Mouse (Mus musculus): Measurements from ENCODE around the gene Gm11077. TPM values are rescaled to one million over a fixed set of nuclear protein-coding genes. Genes with fewer than 3 reads are reported as not detected.
A peak's percentile ranks its signal among the peaks of the same experiment; 100 is the strongest.

Gm11077 gene
- polyA plus RNA-seq, 1 experiment from 2014 or later: not detected

GRCm38 (mm10) chr6:140709415-140710107 lies 19.5 kb upstream of the Gm11077 start:
- H3K27me3 ChIP-seq (ENCODE audit: low read depth, poor library complexity, severe bottlenecking): peaks cover 10% of the 10 kb centered on the region
- no peak for DNase-seq (ENCODE audit: low spot score)
- H3K4me3 ChIP-seq: no peak overlapping the region
- H3K27ac ChIP-seq (replicated peaks): no peak overlapping the region
- no peaks in the 10 kb centered on the region for H3K36me3 ChIP-seq
- 54% methylated on average over 6 of the region's 6 CpGs for WGBS
- H3K4me1 ChIP-seq: peaks cover 7% of the 10 kb centered on the region
- no peaks in the 10 kb centered on the region for H3K9me3 ChIP-seq (replicated peaks)

DNA sequence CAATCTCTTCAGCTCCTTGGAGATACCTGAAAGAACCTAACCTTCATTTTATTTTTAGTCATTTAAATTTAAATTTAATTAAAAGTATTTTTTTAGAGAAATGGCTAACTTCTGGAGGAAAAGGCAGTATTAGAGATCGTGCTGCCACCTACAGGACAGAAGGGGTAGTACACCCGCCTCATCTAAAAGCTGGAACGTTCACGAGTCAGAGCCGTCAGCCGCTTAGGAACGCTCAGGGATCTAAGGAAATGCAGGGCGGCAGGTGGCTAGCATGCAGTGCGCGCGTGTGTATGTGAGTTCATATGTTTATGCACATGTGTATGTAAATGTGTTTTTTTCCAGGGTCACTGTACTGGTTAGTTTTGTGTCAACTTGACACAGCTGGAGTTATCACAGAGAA lies 16.3 kb upstream of the Gm11077 start:
- peak; percentile 62 for DNase-seq (ENCODE audit: low spot score)
- WGBS: 14% methylated on average over 11 of the region's 11 CpGs
- Histone ChIP-seq H3K4me1 (peaks cover 7% of the 10 kb centered on the region), H3K27me3 (ENCODE audit: low read depth, poor library complexity, severe bottlenecking) (peaks cover 10% of the 10 kb centered on the region), H3K27ac (replicated peaks) (no peak overlapping the region), H3K9me3 (replicated peaks) (no peaks in the 10 kb centered on the region), H3K36me3 (no peaks in the 10 kb centered on the region), H3K4me3 (no peak overlapping the region)

DNA sequence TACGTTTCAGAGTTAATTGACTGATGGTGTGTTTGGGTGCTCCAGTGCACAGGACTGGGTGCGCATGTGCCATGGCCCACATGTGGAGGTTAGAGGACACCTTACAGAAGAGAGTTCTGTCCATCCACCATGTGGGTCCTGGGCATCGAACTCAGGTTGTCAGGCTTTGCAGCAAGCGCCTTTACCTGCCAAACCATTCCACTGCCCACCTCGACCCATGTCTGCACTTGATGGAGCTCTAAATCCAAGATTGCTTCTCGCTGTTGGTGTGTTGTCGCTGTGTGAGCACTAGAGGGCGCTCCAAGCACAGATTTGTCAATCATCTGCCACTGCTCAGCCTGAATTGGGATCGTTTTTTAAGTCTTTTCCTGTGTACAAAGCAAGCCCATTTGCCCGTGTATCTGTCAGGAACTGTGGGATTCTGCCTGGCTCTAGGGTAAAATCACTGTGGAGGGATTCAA lies 14.1 kb upstream of the Gm11077 start:
- Histone ChIP-seq H3K4me3 (no peak overlapping the region), H3K27ac (replicated peaks) (no peak overlapping the region), H3K27me3 (ENCODE audit: low read depth, poor library complexity, severe bottlenecking) (peaks cover 10% of the 10 kb centered on the region), H3K36me3 (no peaks in the 10 kb centered on the region), H3K9me3 (replicated peaks) (no peaks in the 10 kb centered on the region), H3K4me1 (no peaks in the 10 kb centered on the region)
- WGBS: 29% methylated on average over 10 of the region's 10 CpGs
- peak; percentile 74 for DNase-seq (ENCODE audit: low spot score)

GRCm38 (mm10) chr6:140722058-140722457 lies 7.0 kb upstream of the Gm11077 start:
- no peak overlapping the region for H3K4me3 ChIP-seq
- H3K27ac ChIP-seq (replicated peaks): no peak overlapping the region
- no peaks in the 10 kb centered on the region for H3K27me3 ChIP-seq (ENCODE audit: low read depth, poor library complexity, severe bottlenecking)
- 85% methylated on average over 10 of the region's 10 CpGs for WGBS
- DNase-seq (ENCODE audit: low spot score): no peak
- no peaks in the 10 kb centered on the region for H3K36me3 ChIP-seq
- no peaks in the 10 kb centered on the region for H3K4me1 ChIP-seq
- no peaks in the 10 kb centered on the region for H3K9me3 ChIP-seq (replicated peaks)

- 84% methylated on average over 6 of the region's 6 CpGs for WGBS
- Histone ChIP-seq H3K27ac (replicated peaks) (no peak overlapping the region), H3K4me3 (no peak overlapping the region), H3K9me3 (replicated peaks) (0 out of 2 replicates have a peak, but pooled peaks cover 5% of the 10 kb centered on the region), H3K36me3 (no peaks in the 10 kb centered on the region), H3K4me1 (peaks cover 15% of the 10 kb centered on the region), H3K27me3 (ENCODE audit: low read depth, poor library complexity, severe bottlenecking) (peaks cover 4% of the 10 kb centered on the region; the same call in 1 of the 2 replicates)
- no peak for DNase-seq (ENCODE audit: low spot score)
Observed at GRCm38 (mm10) chr6:140730669-140731401, 1.8 kb downstream of the Gm11077 start.

GRCm38 (mm10) chr6:140731402-140731730 lies 2.3 kb downstream of the Gm11077 start:
- DNase-seq (ENCODE audit: low spot score): no peak
- 80% methylated on average over 1 of the region's 1 CpGs for WGBS

DNA sequence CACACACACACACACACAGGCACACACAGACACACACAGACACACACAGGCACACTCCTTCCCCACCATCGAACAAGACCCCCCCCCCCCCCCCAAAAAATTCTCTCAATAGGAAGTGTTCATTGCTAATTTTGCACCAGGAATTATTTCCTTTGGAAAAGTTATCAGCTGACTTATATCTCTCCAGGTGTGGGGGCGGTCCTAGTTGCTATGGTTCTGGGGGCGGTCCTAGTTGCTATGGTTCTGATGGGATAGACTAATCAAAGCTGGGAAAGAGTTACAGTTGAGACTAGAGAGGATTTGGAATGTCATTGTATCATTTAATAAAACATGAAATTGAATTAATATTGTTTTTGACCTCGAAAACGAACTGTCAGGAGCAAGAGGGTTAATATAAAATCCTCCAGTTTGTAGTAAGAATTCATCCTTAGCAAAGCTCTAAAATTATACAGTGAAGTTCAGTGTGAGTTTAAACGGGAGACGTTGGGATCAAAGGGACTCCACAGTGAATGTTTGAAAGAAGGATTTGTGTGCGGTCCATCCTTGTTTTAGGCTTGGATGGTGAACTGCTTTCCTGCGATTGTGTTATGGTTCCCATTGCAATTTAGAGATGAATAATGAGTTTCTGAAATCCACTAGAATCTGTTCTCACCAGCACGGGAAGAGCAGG lies 4.0 kb downstream of the Gm11077 start:
- peak; percentile 33 for DNase-seq (ENCODE audit: low spot score)
- H3K9me3 ChIP-seq (replicated peaks): 0 out of 2 replicates have a peak, but pooled peaks cover 5% of the 10 kb centered on the region
- peaks cover 4% of the 10 kb centered on the region; the same call in 1 of the 2 replicates for H3K27me3 ChIP-seq (ENCODE audit: low read depth, poor library complexity, severe bottlenecking)
- 38% methylated on average over 10 of the region's 10 CpGs for WGBS
- H3K27ac ChIP-seq (replicated peaks): peak overlapping the region; percentile 80
- H3K36me3 ChIP-seq: no peaks in the 10 kb centered on the region
- H3K4me3 ChIP-seq: peak overlapping the region; percentile 51
- H3K4me1 ChIP-seq: peaks cover 15% of the 10 kb centered on the region

More at GRCm38 (mm10) chr6:140731402-140731730, 2.3 kb downstream of the Gm11077 start:
- H3K27ac ChIP-seq (replicated peaks): no peak overlapping the region
- H3K27me3 ChIP-seq (ENCODE audit: low read depth, poor library complexity, severe bottlenecking): peaks cover 4% of the 10 kb centered on the region; the same call in 1 of the 2 replicates
- peaks cover 15% of the 10 kb centered on the region for H3K4me1 ChIP-seq
- no peaks in the 10 kb centered on the region for H3K36me3 ChIP-seq
- no peak overlapping the region for H3K4me3 ChIP-seq
- 0 out of 2 replicates have a peak, but pooled peaks cover 5% of the 10 kb centered on the region for H3K9me3 ChIP-seq (replicated peaks)

DNA sequence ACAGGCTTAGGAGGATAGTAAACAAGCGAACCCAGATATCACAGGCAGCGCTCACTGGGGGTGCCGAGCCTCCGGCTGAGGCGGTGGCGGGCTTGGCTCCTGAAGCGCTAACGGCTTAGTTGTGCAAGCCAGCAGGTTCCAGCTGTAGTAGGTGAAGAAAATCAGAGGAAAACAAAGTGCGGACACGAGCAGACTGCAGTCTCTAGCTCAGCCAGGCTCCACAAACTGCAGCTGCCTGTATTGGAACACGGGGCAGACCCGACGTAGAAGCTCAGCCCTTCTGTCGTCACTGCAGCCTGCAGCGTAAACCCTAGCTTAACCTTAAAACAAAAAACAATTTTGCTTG lies 4.5 kb downstream of the Gm11077 start:
- H3K27ac ChIP-seq (replicated peaks): peak overlapping the region; percentile 80
- DNase-seq (ENCODE audit: low spot score): peak; percentile 33
- 0 out of 2 replicates have a peak, but pooled peaks cover 5% of the 10 kb centered on the region for H3K9me3 ChIP-seq (replicated peaks)
- H3K4me1 ChIP-seq: peaks cover 15% of the 10 kb centered on the region
- WGBS: 5% methylated on average over 15 of the region's 15 CpGs
- no peaks in the 10 kb centered on the region for H3K36me3 ChIP-seq
- H3K27me3 ChIP-seq (ENCODE audit: low read depth, poor library complexity, severe bottlenecking): peaks cover 4% of the 10 kb centered on the region; the same call in 1 of the 2 replicates
- peak overlapping the region; percentile 51 for H3K4me3 ChIP-seq

DNA sequence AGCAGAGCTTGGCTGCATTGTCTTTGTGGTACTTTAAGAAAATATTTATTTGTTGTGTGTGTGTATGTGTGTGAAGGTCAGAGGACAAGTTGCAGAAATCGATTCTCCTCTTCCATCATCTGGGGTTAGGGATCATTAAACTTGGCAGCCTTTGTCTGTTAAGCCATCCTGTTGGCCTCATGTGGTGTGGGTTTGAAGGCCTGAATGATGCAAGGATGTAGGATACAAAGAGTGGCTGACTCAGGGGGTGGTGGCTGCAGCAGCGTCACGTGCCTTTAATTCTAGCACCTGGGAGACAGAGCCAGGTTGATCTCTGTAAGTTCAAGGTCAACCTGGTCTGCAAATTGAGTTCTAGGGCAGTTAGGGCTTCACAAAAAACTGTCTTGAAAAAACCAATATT lies 16.5 kb downstream of the Gm11077 start:
- Histone ChIP-seq H3K9me3 (replicated peaks) (no peaks in the 10 kb centered on the region), H3K4me3 (no peak overlapping the region), H3K27ac (replicated peaks) (no peak overlapping the region), H3K27me3 (ENCODE audit: low read depth, poor library complexity, severe bottlenecking) (no peaks in the 10 kb centered on the region), H3K4me1 (no peaks in the 10 kb centered on the region), H3K36me3 (no peaks in the 10 kb centered on the region)
- 71% methylated on average over 3 of the region's 3 CpGs for WGBS
- DNase-seq (ENCODE audit: low spot score): no peak

GRCm38 (mm10) chr6:140747591-140747990 lies 18.5 kb downstream of the Gm11077 start:
- no peaks in the 10 kb centered on the region for H3K27me3 ChIP-seq (ENCODE audit: low read depth, poor library complexity, severe bottlenecking)
- DNase-seq (ENCODE audit: low spot score): no peak
- no peak overlapping the region for H3K4me3 ChIP-seq
- no peaks in the 10 kb centered on the region for H3K9me3 ChIP-seq (replicated peaks)
- no peaks in the 10 kb centered on the region for H3K36me3 ChIP-seq
- 74% methylated on average over 2 of the region's 2 CpGs for WGBS
- no peak overlapping the region for H3K27ac ChIP-seq (replicated peaks)
- no peaks in the 10 kb centered on the region for H3K4me1 ChIP-seq

GRCm38 (mm10) chr6:140750371-140751080 lies 21.4 kb downstream of the Gm11077 start:
- Histone ChIP-seq H3K4me1 (no peaks in the 10 kb centered on the region), H3K9me3 (replicated peaks) (no peaks in the 10 kb centered on the region), H3K27me3 (ENCODE audit: low read depth, poor library complexity, severe bottlenecking) (no peaks in the 10 kb centered on the region), H3K36me3 (no peaks in the 10 kb centered on the region), H3K27ac (replicated peaks) (no peak overlapping the region), H3K4me3 (no peak overlapping the region)
- no peak for DNase-seq (ENCODE audit: low spot score)
- 88% methylated on average over 8 of the region's 8 CpGs for WGBS

DNA sequence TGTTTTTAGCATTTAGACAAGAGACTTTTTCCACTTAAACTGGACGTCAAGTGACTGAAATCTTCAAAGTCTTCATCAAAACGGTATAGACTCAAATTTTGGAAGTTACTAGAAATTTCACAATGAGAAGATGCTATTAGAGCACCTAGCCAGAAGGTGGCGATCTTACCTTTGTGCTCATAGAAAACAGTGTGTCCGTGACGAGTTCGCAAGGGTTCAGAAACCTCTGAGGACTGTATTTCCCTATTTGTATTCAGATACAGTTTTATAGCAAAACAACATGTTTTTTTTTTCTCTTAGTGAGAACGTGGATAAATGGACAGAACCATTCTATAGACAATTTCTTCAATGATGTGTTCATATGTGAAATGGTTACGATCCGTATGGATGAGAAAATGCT lies 37.3 kb downstream of the Gm11077 start:
- DNase-seq (ENCODE audit: low spot score): no peak
- H3K27me3 ChIP-seq (ENCODE audit: low read depth, poor library complexity, severe bottlenecking): no peaks in the 10 kb centered on the region
- peaks cover 17% of the 10 kb centered on the region for H3K4me1 ChIP-seq
- no peaks in the 10 kb centered on the region for H3K36me3 ChIP-seq
- WGBS: 55% methylated on average over 9 of the region's 9 CpGs
- no peaks in the 10 kb centered on the region for H3K9me3 ChIP-seq (replicated peaks)
- H3K4me3 ChIP-seq: no peak overlapping the region
- no peak overlapping the region for H3K27ac ChIP-seq (replicated peaks)

All from midbrain, embryonic 10.5 days (tissue).